Mouse (Mus musculus): ENCODE measurements around the gene Insrr.
"Not testable (repeated sequence)": the region's sequence is repeated elsewhere in the genome, so short reads cannot be mapped to it uniquely, and the experiment has no call there.

DNA sequence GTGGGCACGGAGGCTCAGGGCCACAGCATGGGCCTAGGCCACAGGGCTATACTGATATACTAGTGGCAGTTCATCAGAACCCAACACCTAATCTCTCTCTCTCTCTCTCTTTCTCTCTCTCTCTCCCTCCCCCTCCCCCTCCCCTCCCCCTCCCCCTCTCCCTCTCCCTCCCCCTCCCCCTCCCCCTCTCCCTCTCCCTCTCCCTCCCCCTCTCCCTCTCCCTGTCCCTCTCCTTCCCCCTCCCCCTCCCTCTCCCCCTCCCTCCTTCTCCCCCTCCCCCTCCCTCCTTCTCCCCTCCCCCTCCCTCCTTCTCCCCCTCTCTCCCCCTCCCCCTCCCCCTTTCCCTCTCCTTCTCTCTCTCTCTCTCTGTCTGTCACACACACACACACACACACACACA lies 27.5 kb downstream of the Insrr start, which contains the start of gene Pear1:
- not testable (repeated sequence) for TF ChIP-seq CTCF (conservative IDR thresholded peaks at IDR 0.05; ENCODE audit: low read length); POU5F1 (IDR thresholded peaks at IDR 0.05; ENCODE audit: borderline replicate concordance, low read length)

Measured in E14TG2a.4 (cell line).